Mouse (Mus musculus) testis, postnatal 10 days (tissue): ENCODE measurements at regions not wholly inside any gene's neighbourhood (a gene's known extent, or its start where the extent isn't known, plus 50 kb on each side); places are given as distances from the start of the nearest gene placed in this dataset.
A peak's percentile ranks its signal among the peaks of the same experiment; 100 is the strongest.

Experiments used
- DNase-seq: peaks from one replicate; pipeline ENCODE4 v3.0.0; 2021; ENCODE audit warnings: low spot score

- no peak for DNase-seq
Measured at GRCm38 (mm10) chr1:120910801-120911200, 308.6 kb downstream of the En1 start.

- no peak for DNase-seq
Measured at GRCm38 (mm10) chr1:120911962-120912670, 309.9 kb downstream of the En1 start.

- DNase-seq: no peak
Measured at GRCm38 (mm10) chr1:120921540-120921939, 319.3 kb downstream of the En1 start.

- DNase-seq: no peak
Measured at GRCm38 (mm10) chr1:120925271-120925670, 323.1 kb downstream of the En1 start.

GRCm38 (mm10) chr1:120930141-120930540 lies 327.9 kb downstream of the En1 start:
- no peak for DNase-seq

- DNase-seq: no peak
Measured at GRCm38 (mm10) chr1:120935321-120935720, 333.1 kb downstream of the En1 start.

- DNase-seq: no peak
Measured at GRCm38 (mm10) chr1:120943711-120944110, 341.5 kb downstream of the En1 start.

GRCm38 (mm10) chr1:120946349-120946748 lies 344.1 kb downstream of the En1 start:
- no peak for DNase-seq

GRCm38 (mm10) chr1:120961235-120961634 lies 359.0 kb downstream of the En1 start:
- DNase-seq: no peak

GRCm38 (mm10) chr1:120961984-120962383 lies 359.8 kb downstream of the En1 start:
- no peak for DNase-seq

- no peak for DNase-seq
Measured at GRCm38 (mm10) chr1:120963477-120964178, 361.4 kb downstream of the En1 start.

- no peak for DNase-seq
Measured at GRCm38 (mm10) chr1:120964179-120964517, 361.9 kb downstream of the En1 start.

GRCm38 (mm10) chr1:120966132-120966531 lies 363.9 kb downstream of the En1 start:
- DNase-seq: no peak

- DNase-seq: peak; percentile 46
Measured at GRCm38 (mm10) chr1:120974661-120975060, 357.7 kb downstream of the Insig2 start.

GRCm38 (mm10) chr1:121004535-121004934 lies 327.9 kb downstream of the Insig2 start:
- no peak for DNase-seq

- no peak for DNase-seq
Measured at GRCm38 (mm10) chr1:121005198-121005597, 327.2 kb downstream of the Insig2 start.

- no peak for DNase-seq
Measured at GRCm38 (mm10) chr1:121012126-121012525, 320.3 kb downstream of the Insig2 start.

- DNase-seq: no peak
Measured at GRCm38 (mm10) chr1:121013839-121014503, 318.4 kb downstream of the Insig2 start.

- DNase-seq: no peak
Measured at GRCm38 (mm10) chr1:121029375-121029774, 303.0 kb downstream of the Insig2 start.

- DNase-seq: no peak
Measured at GRCm38 (mm10) chr1:121034761-121035393, 297.5 kb downstream of the Insig2 start.

GRCm38 (mm10) chr1:121046581-121046980 lies 285.8 kb downstream of the Insig2 start:
- DNase-seq: no peak

GRCm38 (mm10) chr1:121047406-121047805 lies 285.0 kb downstream of the Insig2 start:
- no peak for DNase-seq

- no peak for DNase-seq
Measured at GRCm38 (mm10) chr1:121049684-121050083, 282.7 kb downstream of the Insig2 start.
